Mouse (Mus musculus) stomach, embryonic 14.5 days (tissue): Measurements from ENCODE around the gene Ripor2. TPM values are rescaled to one million over a fixed set of nuclear protein-coding genes. Genes with fewer than 3 reads are reported as not detected.

Source experiments
- ATAC-seq: fragments of 200-750 bp; cut with Nextera tagmentation; 2 replicates; pipeline ENCODE4 v1.8.0; 2017; ENCODE audit warnings: low read depth, moderate TSS enrichment; ENCODE audit not compliant: insufficient number of reproducible peaks, insufficient read depth, low FRiP score
- H3K27ac ChIP-seq: fragments of 300-500 bp; sonication (generic); 2 replicates; pipeline ENCODE4 v1.5.1; 2014; ENCODE audit warnings: mild to moderate bottlenecking, low read length, moderate library complexity, mixed read lengths
- H3K27me3 ChIP-seq: fragments of 300-500 bp; sonication (generic); 2 replicates; pipeline ENCODE4 v1.6.1; 2014; ENCODE audit warnings: low read length, control low read depth, mixed read lengths; ENCODE audit not compliant: control insufficient read depth, insufficient read depth
- H3K36me3 ChIP-seq: fragments of 300-500 bp; sonication (generic); 2 replicates; pipeline ENCODE4 v1.6.1; 2014; ENCODE audit warnings: mild to moderate bottlenecking, control low read depth, low read length, moderate library complexity, mixed read lengths; ENCODE audit not compliant: control insufficient read depth, insufficient read depth
- H3K4me1 ChIP-seq: fragments of 300-500 bp; sonication (generic); 2 replicates; pipeline ENCODE4 v1.6.1; 2014; ENCODE audit warnings: low read length, control low read depth, mixed read lengths; ENCODE audit not compliant: control insufficient read depth, insufficient read depth
- H3K4me2 ChIP-seq: fragments of 300-500 bp; sonication (generic); replicated peaks from 2 replicates; pipeline ENCODE4 v1.6.1; 2014; ENCODE audit warnings: low read depth, low read length, control low read depth
- H3K4me3 ChIP-seq: fragments of 300-500 bp; sonication (generic); 2 replicates; pipeline ENCODE4 v1.5.1; 2014; ENCODE audit warnings: low read depth, low read length, control low read depth
- H3K9ac ChIP-seq: fragments of 300-500 bp; sonication (generic); replicated peaks from 2 replicates; pipeline ENCODE4 v1.6.1; 2014; ENCODE audit warnings: low read depth, mild to moderate bottlenecking, control low read depth, low read length, moderate library complexity, mixed read lengths
- H3K9me3 ChIP-seq: fragments of 300-500 bp; sonication (generic); 2 replicates; pipeline ENCODE4 v1.6.1; 2016; ENCODE audit warnings: low read depth, low read length, control low read depth; ENCODE audit not compliant: control insufficient read depth
- WGBS: fragments of 180-500 bp; shearing (Covaris S2); extraction: QIAGEN DNeasy Blood & Tissue Kit; methylation state at CpG from one replicate; pipeline ENCODE4 v1.1.7; 2014; 5-methylcytosine and 5-hydroxymethylcytosine counted together
- polyA plus RNA-seq: library from polyadenylated mRNA; unstranded; fragments of >200 nt; fragmentation: Nextera tagmentation; extraction: Ambion mirVana; gene quantifications from 2 replicates; pipeline ENCODE4 v1.2.1, GENCODE M21; 2014

Ripor2 gene
- polyA plus RNA-seq, 1 experiment from 2014 or later: 2.3 TPM

- ATAC-seq: peak; percentile 42; the same call in 1 of the 2 replicates
- no peak overlapping the region for H3K27ac ChIP-seq
- no peak overlapping the region for H3K9ac ChIP-seq
Measured at GRCm38 (mm10) chr13:24604761-24605591, 23.0 kb downstream of the Ripor2 start.

GRCm38 (mm10) chr13:24605755-24606154, 23.8 kb downstream of the Ripor2 start:
- Histone ChIP-seq H3K4me3 (no peak overlapping the region), H3K9ac (no peak overlapping the region), H3K27ac (no peak overlapping the region), H3K27me3 (no peaks in the 10 kb centered on the region), H3K9me3 (no peaks in the 10 kb centered on the region), H3K4me2 (no peak overlapping the region), H3K4me1 (peaks cover 20% of the 10 kb centered on the region; the same call in 1 of the 2 replicates), H3K36me3 (no peaks in the 10 kb centered on the region)
- no peak for ATAC-seq
- WGBS: 72% methylated on average over 5 of the region's 5 CpGs

More at GRCm38 (mm10) chr13:24604761-24605591, 23.0 kb downstream of the Ripor2 start:
- WGBS: 5% methylated on average over 20 of the region's 20 CpGs
- Histone ChIP-seq H3K4me2 (peak overlapping the region; percentile 41), H3K27me3 (no peaks in the 10 kb centered on the region), H3K9me3 (no peaks in the 10 kb centered on the region), H3K4me1 (peaks cover 20% of the 10 kb centered on the region; the same call in 1 of the 2 replicates), H3K36me3 (no peaks in the 10 kb centered on the region), H3K4me3 (peak overlapping the region; percentile 7; the same call in 1 of the 2 replicates)

- WGBS: 84% methylated on average over 4 of the region's 4 CpGs
- H3K4me1 ChIP-seq: peaks cover 20% of the 10 kb centered on the region; the same call in 1 of the 2 replicates
- no peak for ATAC-seq
- no peaks in the 10 kb centered on the region for H3K27me3 ChIP-seq
- no peaks in the 10 kb centered on the region for H3K9me3 ChIP-seq
- H3K36me3 ChIP-seq: no peaks in the 10 kb centered on the region
- no peak overlapping the region for H3K4me3 ChIP-seq
- no peak overlapping the region for H3K27ac ChIP-seq
- H3K9ac ChIP-seq: no peak overlapping the region
- no peak overlapping the region for H3K4me2 ChIP-seq
Measured at GRCm38 (mm10) chr13:24607961-24608360, 26.0 kb downstream of the Ripor2 start.

GRCm38 (mm10) chr13:24608709-24609108, 26.7 kb downstream of the Ripor2 start:
- H3K4me3 ChIP-seq: no peak overlapping the region
- no peaks in the 10 kb centered on the region for H3K9me3 ChIP-seq
- WGBS: 92% methylated on average over 1 of the region's 1 CpGs
- no peaks in the 10 kb centered on the region for H3K27me3 ChIP-seq
- no peak overlapping the region for H3K4me2 ChIP-seq
- no peak for ATAC-seq
- no peaks in the 10 kb centered on the region for H3K36me3 ChIP-seq
- peaks cover 14% of the 10 kb centered on the region; the same call in 1 of the 2 replicates for H3K4me1 ChIP-seq
- H3K27ac ChIP-seq: no peak overlapping the region
- no peak overlapping the region for H3K9ac ChIP-seq

- no peaks in the 10 kb centered on the region for H3K36me3 ChIP-seq
- WGBS: 68% methylated on average over 5 of the region's 5 CpGs
- no peak overlapping the region for H3K4me3 ChIP-seq
- no peaks in the 10 kb centered on the region for H3K4me1 ChIP-seq
- ATAC-seq: no peak
- H3K4me2 ChIP-seq: no peak overlapping the region
- no peaks in the 10 kb centered on the region for H3K9me3 ChIP-seq
- H3K27me3 ChIP-seq: no peaks in the 10 kb centered on the region
- no peak overlapping the region for H3K9ac ChIP-seq
- H3K27ac ChIP-seq: no peak overlapping the region
Measured at GRCm38 (mm10) chr13:24610883-24611282, 28.9 kb downstream of the Ripor2 start.

- ATAC-seq: no peak
- 82% methylated on average over 6 of the region's 6 CpGs for WGBS
- H3K4me3 ChIP-seq: no peak overlapping the region
- H3K27ac ChIP-seq: no peak overlapping the region
- no peaks in the 10 kb centered on the region for H3K9me3 ChIP-seq
- H3K27me3 ChIP-seq: no peaks in the 10 kb centered on the region
- H3K9ac ChIP-seq: no peak overlapping the region
- no peaks in the 10 kb centered on the region for H3K36me3 ChIP-seq
- 0 out of 2 replicates have a peak, but pooled peaks cover 5% of the 10 kb centered on the region for H3K4me1 ChIP-seq
- H3K4me2 ChIP-seq: no peak overlapping the region
Measured at GRCm38 (mm10) chr13:24613031-24613430, 31.0 kb downstream of the Ripor2 start.

- Histone ChIP-seq H3K27ac (no peak overlapping the region), H3K4me3 (no peak overlapping the region), H3K4me1 (0 out of 2 replicates have a peak, but pooled peaks cover 5% of the 10 kb centered on the region), H3K36me3 (no peaks in the 10 kb centered on the region), H3K27me3 (no peaks in the 10 kb centered on the region), H3K4me2 (no peak overlapping the region), H3K9ac (no peak overlapping the region), H3K9me3 (no peaks in the 10 kb centered on the region)
- ATAC-seq: no peak
- WGBS: 80% methylated on average over 3 of the region's 3 CpGs
Measured at GRCm38 (mm10) chr13:24613433-24613832, 31.4 kb downstream of the Ripor2 start.

GRCm38 (mm10) chr13:24613927-24614780, 32.2 kb downstream of the Ripor2 start:
- Histone ChIP-seq H3K27me3 (no peaks in the 10 kb centered on the region), H3K4me2 (no peak overlapping the region), H3K36me3 (no peaks in the 10 kb centered on the region), H3K9ac (no peak overlapping the region), H3K4me1 (0 out of 2 replicates have a peak, but pooled peaks cover 5% of the 10 kb centered on the region), H3K9me3 (no peaks in the 10 kb centered on the region), H3K27ac (no peak overlapping the region), H3K4me3 (no peak overlapping the region)
- no peak for ATAC-seq
- 62% methylated on average over 10 of the region's 10 CpGs for WGBS
